Mouse (Mus musculus) CH12.LX (cell line): ENCODE data around the gene Mgll. TPM values are rescaled to one million over a fixed set of nuclear protein-coding genes. Genes with fewer than 3 reads are reported as not detected.

Source experiments
- DNase-seq: peaks from one replicate; pipeline ENCODE4 v3.0.0-alpha.2; 2013; ENCODE audit errors: extremely low read depth
- H3K27ac ChIP-seq: 2 replicates; pipeline ENCODE4 v1.5.1; 2012; ENCODE audit warnings: low read depth, mild to moderate bottlenecking, control low read depth, moderate library complexity; ENCODE audit not compliant: insufficient read depth
- H3K27me3 ChIP-seq: replicated peaks from 2 replicates; pipeline ENCODE3; 2012; ENCODE audit warnings: inconsistent platforms
- H3K36me3 ChIP-seq, 2 experiments: replicated peaks in 1 of 2; 2 replicates each; pipeline versions ENCODE3 to v1.6.1; 2012; ENCODE audit warnings: inconsistent platforms in 1 of 2, low read length in 1 of 2, mild to moderate bottlenecking in 1 of 2, mixed read lengths in 1 of 2, moderate library complexity in 1 of 2; ENCODE audit not compliant: control insufficient read depth in 1 of 2, insufficient read depth in 1 of 2
- H3K4me1 ChIP-seq, 2 experiments: 2 replicates each; pipeline ENCODE4 v1.6.1; 2012; ENCODE audit warnings: inconsistent platforms in 1 of 2, moderate library complexity in 1 of 2; ENCODE audit not compliant: insufficient read depth in 2 of 2, control insufficient read depth in 1 of 2
- H3K4me2 ChIP-seq: 2 replicates; pipeline ENCODE4 v1.6.1; 2012; ENCODE audit warnings: low read depth, mild to moderate bottlenecking, control low read depth; ENCODE audit not compliant: poor library complexity, insufficient read depth, severe bottlenecking
- H3K4me3 ChIP-seq, 3 experiments: fragments of 150-350 bp in 1 of 3; sonication (generic) in 1 of 3; replicated peaks in 1 of 3; 2 replicates each; pipeline versions ENCODE3 to v1.5.1; 2011 to 2012; ENCODE audit warnings: low read depth in 2 of 3, low read length in 2 of 3, mild to moderate bottlenecking in 2 of 3, moderate library complexity in 2 of 3, control low read depth in 1 of 3, improper control_type of control experiment in 1 of 3, inconsistent platforms in 1 of 3, mixed read lengths in 1 of 3; ENCODE audit not compliant: poor library complexity in 1 of 3
- H3K79me2 ChIP-seq: replicated peaks from 2 replicates; pipeline ENCODE4 v1.6.1; 2012; ENCODE audit warnings: mild to moderate bottlenecking, moderate library complexity; ENCODE audit not compliant: control insufficient read depth, poor library complexity, insufficient read depth, severe bottlenecking; ENCODE audit errors: extremely low read depth
- H3K9ac ChIP-seq: 2 replicates; pipeline ENCODE4 v1.6.1; 2012; ENCODE audit warnings: low read depth, mild to moderate bottlenecking, control low read depth, moderate library complexity; ENCODE audit not compliant: insufficient read depth
- H3K9me3 ChIP-seq: replicated peaks from 2 replicates; pipeline ENCODE3; 2012; ENCODE audit warnings: low read length, inconsistent platforms, mixed read lengths
- CTCF ChIP-seq, 2 experiments: IDR thresholded peaks in 1 of 2; conservative IDR thresholded peaks in 1 of 2; 2 replicates each; pipeline ENCODE4 v1.5.1; 2011 to 2012; ENCODE audit warnings: low read depth in 2 of 2, low read length in 2 of 2, improper control_type of control experiment in 1 of 2, inconsistent platforms in 1 of 2, mild to moderate bottlenecking in 1 of 2, moderate library complexity in 1 of 2
- ETS1 ChIP-seq: conservative IDR thresholded peaks from 2 replicates; pipeline ENCODE4 v1.6.1; 2012; ENCODE audit warnings: low read depth, mild to moderate bottlenecking, inconsistent platforms, low read length, improper control_type of control experiment, moderate library complexity
- POLR2A ChIP-seq: IDR thresholded peaks from 2 replicates; pipeline ENCODE4 v1.6.1; 2011; ENCODE audit warnings: low read depth, mild to moderate bottlenecking, improper control_type of control experiment, low read length
- RAD21 ChIP-seq: IDR thresholded peaks from 2 replicates; pipeline ENCODE4 v1.6.1; 2011; ENCODE audit warnings: low read depth, mild to moderate bottlenecking, low read length, improper control_type of control experiment, moderate library complexity
- SMC3 ChIP-seq: IDR thresholded peaks from 2 replicates; pipeline ENCODE4 v1.6.1; 2011; ENCODE audit warnings: low read depth, low read length, improper control_type of control experiment
- ZKSCAN1 ChIP-seq: IDR thresholded peaks from 2 replicates; pipeline ENCODE4 v1.6.1; 2012; ENCODE audit warnings: low read depth, inconsistent platforms, low read length, improper control_type of control experiment, borderline replicate concordance
- dilution Hi-C: fragments of 300-500 bp; cut with MboI; formaldehyde crosslinking; loops from 2 replicates; pipeline ENCODE4 v1.14.3; 2020; ENCODE audit warnings: low sequenced_read_pairs; ENCODE audit not compliant: extremely low pct_unique_long_range_greater_than_20kb, extremely low pct_ligation_motif_present
- in situ Hi-C: fragments of 300-500 bp; cut with MboI; formaldehyde crosslinking; loops from 3 replicates; pipeline ENCODE4 v1.14.3; 2019; ENCODE audit warnings: low sequenced_read_pairs, low pct_ligation_motif_present, low pct_unique_long_range_greater_than_20kb, mixed read lengths
- polyA plus RNA-seq: library from polyadenylated mRNA; unstranded; fragments of >175 nt; gene quantifications from 2 replicates; pipeline ENCODE4 v1.2.1, GENCODE M21; 2012; ENCODE audit warnings: low read depth; ENCODE audit not compliant: insufficient read length
- total RNA-seq, 2 experiments: library from RNA; depleted of rRNA; stranded (reverse); fragments of 300-350 nt in 1 of 2; fragments of >200 nt in 1 of 2; gene quantifications; 2 replicates each; pipeline ENCODE4 v1.2.3; 2012 to 2014

Gene Mgll
- total and polyA plus RNA-seq, 3 experiments = 60.8 to 81.1 (median 76.5) TPM

DNA sequence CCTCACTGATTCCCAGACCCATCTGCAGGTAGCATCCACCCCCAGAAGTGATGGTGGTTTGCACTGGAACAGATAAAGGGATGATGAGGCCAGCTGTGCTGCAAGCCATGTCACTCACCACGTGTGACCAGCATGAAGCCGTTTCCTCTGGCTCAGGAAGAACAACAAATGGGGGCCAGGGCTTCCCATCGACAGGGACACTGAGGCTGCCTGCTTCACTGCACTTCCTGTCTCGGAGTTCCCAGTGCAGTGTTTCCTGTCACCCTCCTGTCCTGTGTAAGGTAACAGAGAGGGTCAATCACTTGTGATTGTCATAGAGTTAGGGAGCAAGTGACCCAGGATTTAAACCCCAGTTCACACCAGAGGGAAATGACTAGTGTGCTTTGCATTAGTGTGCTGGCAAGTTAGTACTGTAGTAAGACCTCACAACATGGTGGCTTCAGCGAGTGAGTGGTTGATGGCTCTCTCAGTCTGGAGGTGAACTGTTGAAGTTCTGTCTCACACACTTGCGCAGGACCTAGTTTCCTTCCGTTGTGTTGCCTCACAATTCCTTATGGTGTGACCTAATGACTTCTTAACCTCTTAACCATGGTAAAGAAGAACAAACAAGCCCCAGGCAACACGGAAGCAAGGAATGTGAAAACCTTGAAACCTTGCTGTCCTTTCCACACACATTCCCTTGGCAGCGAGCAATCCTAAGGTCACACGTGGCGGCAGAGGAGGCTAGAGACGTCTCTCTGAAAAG, 23.3 kb downstream of the Mgll start:
- peaks cover 59% of the 10 kb centered on the region for H3K79me2 ChIP-seq
- DNase-seq = no peak
- H3K36me3 ChIP-seq = peaks cover 62 to 87% of the 10 kb centered on the region in 2 experiments
- H3K27ac ChIP-seq = peak overlapping the region; percentile 17; the same call in 1 of the 2 replicates
- TF ChIP-seq ZKSCAN1 (no peak), RAD21 (no peak)
- H3K9ac ChIP-seq = no peak overlapping the region
- H3K27me3 ChIP-seq = no peaks in the 10 kb centered on the region
- dilution Hi-C loops = no loop called here
- H3K4me2 ChIP-seq = no peak overlapping the region
- in situ Hi-C loops = no loop called here
- peaks cover 7 to 84% of the 10 kb centered on the region in 2 experiments for H3K4me1 ChIP-seq
- peaks cover 6% of the 10 kb centered on the region for H3K9me3 ChIP-seq
- no peak overlapping the region for H3K4me3 ChIP-seq

DNA sequence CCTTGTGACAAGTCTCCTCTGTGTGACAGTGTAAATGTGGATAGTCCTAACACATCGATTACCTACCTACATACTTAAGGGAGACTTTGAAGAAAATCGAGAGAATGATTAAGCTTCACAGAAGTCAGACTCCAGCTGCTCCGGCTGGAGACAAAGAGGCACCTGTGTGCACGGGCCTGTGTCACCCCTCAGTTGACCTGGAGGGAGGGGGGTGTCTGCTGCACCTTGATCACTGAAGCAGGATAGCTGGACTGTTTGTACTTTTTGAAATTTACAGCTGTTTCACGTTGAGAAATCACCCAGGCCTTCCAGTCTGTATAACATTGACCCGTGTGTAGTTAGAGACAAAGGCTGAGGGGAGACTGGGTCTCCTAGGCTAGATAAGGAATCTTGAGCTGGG, 26.7 kb downstream of the Mgll start:
- Histone ChIP-seq H3K4me3 (no peak overlapping the region), H3K4me2 (no peak overlapping the region), H3K36me3 (peaks cover 45 to 88% of the 10 kb centered on the region in 2 experiments), H3K9me3 (peaks cover 6% of the 10 kb centered on the region), H3K27me3 (no peaks in the 10 kb centered on the region), H3K27ac (no peak overlapping the region), H3K79me2 (peaks cover 64% of the 10 kb centered on the region), H3K9ac (no peak overlapping the region), H3K4me1 (peaks cover 22 to 94% of the 10 kb centered on the region in 2 experiments)
- TF ChIP-seq RAD21 (no peak), ETS1 (no peak), POLR2A (peak; percentile 13; the same call in 1 of the 2 replicates)
- DNase-seq = no peak
- dilution Hi-C loops = no loop called here
- in situ Hi-C loops = no loop called here

DNA sequence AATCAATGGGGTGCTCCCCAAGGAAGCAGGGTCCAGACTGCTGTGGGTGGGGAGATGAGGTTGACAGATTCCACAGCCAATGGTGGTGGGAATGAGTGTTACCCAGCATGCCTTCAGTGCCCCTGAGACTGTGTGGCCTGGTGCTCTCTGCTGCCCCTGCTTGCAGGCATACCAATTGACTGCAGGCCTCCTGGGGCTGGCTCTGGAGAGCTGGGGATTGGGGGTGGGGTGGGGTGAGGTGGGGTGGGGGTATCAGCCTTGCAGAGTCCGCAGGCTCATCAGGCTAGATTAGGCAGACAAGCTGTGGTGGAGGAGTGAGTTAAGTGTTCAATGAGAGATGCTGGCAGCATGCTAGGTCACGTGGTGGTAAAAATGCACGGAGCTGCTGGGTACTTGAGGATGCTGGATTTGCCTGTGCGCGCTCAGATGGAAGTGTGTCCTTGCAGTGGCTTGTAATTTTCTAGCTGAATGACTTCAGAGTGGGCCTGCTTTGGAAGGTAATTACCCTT, 28.6 kb downstream of the Mgll start:
- no peak overlapping the region for H3K4me2 ChIP-seq
- no peak overlapping the region for H3K27ac ChIP-seq
- TF ChIP-seq CTCF (conservative IDR thresholded peaks at IDR 0.05 in 1 of 2, IDR thresholded peaks at IDR 0.05 in 1 of 2; ENCODE audit: low read depth in 2 of 2, low read length in 2 of 2) (peak in 1 of 2 experiments; percentile 21; a peak in 1 of 4 replicates), SMC3 (peak; percentile 6; the same call in 1 of the 2 replicates), POLR2A (no peak)
- H3K4me1 ChIP-seq = peaks cover 34 to 95% of the 10 kb centered on the region in 2 experiments
- H3K79me2 ChIP-seq = peaks cover 73% of the 10 kb centered on the region
- dilution Hi-C loops = no loop called here
- no peak overlapping the region for H3K9ac ChIP-seq
- no peak for DNase-seq
- H3K9me3 ChIP-seq = no peaks in the 10 kb centered on the region
- no peak overlapping the region for H3K4me3 ChIP-seq
- peaks cover 33 to 84% of the 10 kb centered on the region in 2 experiments for H3K36me3 ChIP-seq
- no peaks in the 10 kb centered on the region for H3K27me3 ChIP-seq
- in situ Hi-C loops = no loop called here
